Mouse (Mus musculus) embryonic fibroblast, embryonic 13.5 days (primary cell): ENCODE measurements at regions not wholly inside any gene's neighbourhood (a gene's known extent, or its start where the extent isn't known, plus 50 kb on each side); places are given as distances from the start of the nearest gene placed in this dataset.

ENCODE experiments used
- CTCF ChIP-seq: IDR thresholded peaks from 2 replicates; pipeline ENCODE4 v1.5.1; 2011; ENCODE audit warnings: mild to moderate bottlenecking, control low read depth, low read length, moderate library complexity, borderline replicate concordance; ENCODE audit not compliant: insufficient read depth
- POLR2A ChIP-seq: IDR thresholded peaks from 2 replicates; pipeline ENCODE4 v1.6.1; 2011; ENCODE audit warnings: low read depth, mild to moderate bottlenecking, control low read depth, low read length, moderate library complexity

DNA sequence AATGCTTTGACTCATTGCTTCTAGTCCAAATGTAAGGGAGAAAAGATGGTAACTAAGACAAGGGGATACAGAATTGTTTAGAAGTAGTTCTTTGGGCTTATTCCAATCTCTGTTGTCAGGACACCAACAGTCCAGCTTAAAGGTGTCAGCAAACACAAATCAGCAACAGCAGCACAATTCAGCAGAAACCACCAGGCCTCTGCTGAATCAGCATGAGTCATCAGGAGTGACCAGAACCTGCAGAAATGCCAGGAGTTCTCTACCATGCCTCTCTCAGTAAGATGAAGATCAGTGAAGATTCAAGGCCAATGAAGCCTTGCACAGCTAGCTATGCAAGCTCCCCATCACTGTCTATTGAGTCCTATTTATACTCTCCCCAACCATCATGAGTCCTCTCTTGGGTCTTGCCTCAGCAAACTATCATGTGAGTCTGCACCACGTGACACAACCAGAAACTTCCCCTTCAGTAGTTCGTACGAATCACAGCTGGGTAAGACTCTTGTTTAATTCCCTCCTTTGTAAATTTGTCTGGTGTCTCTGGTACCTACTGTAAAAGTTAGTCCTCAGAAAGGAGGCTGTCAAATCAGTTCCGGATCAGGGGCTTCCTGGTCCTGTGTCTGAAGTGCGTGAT, 110.7 kb upstream of the Ptgfr start:
- TF ChIP-seq CTCF (no peak), POLR2A (no peak)
